Mouse (Mus musculus) stomach, embryonic 16.5 days (tissue): ENCODE results near the gene Trdmt1. TPM values are rescaled to one million over a fixed set of nuclear protein-coding genes. Genes with fewer than 3 reads are reported as not detected.

ENCODE experiments used
- polyA plus RNA-seq: library from polyadenylated mRNA; unstranded; fragments of >200 nt; fragmentation: Nextera tagmentation; extraction: Ambion mirVana; gene quantifications from 2 replicates; pipeline ENCODE4 v1.2.1, GENCODE M21; 2015

Trdmt1 gene
- polyA plus RNA-seq, 1 experiment from 2014 or later: 8.0 TPM

Other genes starting within 250 kb of the Trdmt1 start
- 0.54 and 0.84 TPM in 2 replicates for gene Cubn, start 52.9 kb downstream of the Trdmt1 start, polyA plus RNA-seq
- gene Vim, start 29.3 kb upstream of the Trdmt1 start, polyA plus RNA-seq: 472 and 493 TPM in 2 replicates
- 0.50 and 0.80 TPM in 2 replicates for gene St8sia6, start 249.4 kb upstream of the Trdmt1 start, polyA plus RNA-seq